Mouse (Mus musculus) thymus, adult 2 months (tissue): Measurements from ENCODE around the gene Tec. TPM values are rescaled to one million over a fixed set of nuclear protein-coding genes. Genes with fewer than 3 reads are reported as not detected.
A peak's percentile ranks its signal among the peaks of the same experiment; 100 is the strongest.
"Not testable (repeated sequence)": the region's sequence is repeated elsewhere in the genome, so short reads cannot be mapped to it uniquely, and the experiment has no call there.

Source experiments
- DNase-seq: peaks from one replicate; pipeline ENCODE4 v3.0.0; 2021
- H3K27ac ChIP-seq: fragments of 200-500 bp; 2 replicates; pipeline ENCODE4 v1.5.1; 2012; ENCODE audit warnings: low read length, control low read depth; ENCODE audit not compliant: control insufficient read depth, insufficient read depth
- H3K27me3 ChIP-seq: fragments of 200-500 bp; 2 replicates; pipeline ENCODE4 v1.6.1; 2012; ENCODE audit warnings: mild to moderate bottlenecking, low read length, moderate library complexity, mixed read lengths; ENCODE audit not compliant: control insufficient read depth, insufficient read depth
- H3K36me3 ChIP-seq: fragments of 200-500 bp; 2 replicates; pipeline ENCODE4 v1.6.1; 2012; ENCODE audit warnings: mild to moderate bottlenecking, low read length, moderate library complexity; ENCODE audit not compliant: control insufficient read depth, insufficient read depth
- H3K4me1 ChIP-seq: fragments of 200-500 bp; replicated peaks from 2 replicates; pipeline ENCODE4 v1.6.1; 2012; ENCODE audit warnings: low read length; ENCODE audit not compliant: control insufficient read depth, insufficient read depth
- H3K4me3 ChIP-seq: fragments of 200-500 bp; 2 replicates; pipeline ENCODE4 v1.5.1; 2012; ENCODE audit warnings: mild to moderate bottlenecking, low read length, control low read depth, moderate library complexity; ENCODE audit not compliant: control insufficient read depth, insufficient read depth
- CTCF ChIP-seq: fragments of 200-500 bp; IDR thresholded peaks from 2 replicates; pipeline ENCODE4 v1.5.1; 2012; ENCODE audit warnings: mild to moderate bottlenecking, control low read depth, low read length, moderate library complexity, borderline replicate concordance; ENCODE audit not compliant: control insufficient read depth, poor library complexity, insufficient read depth; ENCODE audit errors: extremely low read depth
- POLR2A ChIP-seq: fragments of 200-500 bp; IDR thresholded peaks from 2 replicates; pipeline ENCODE4 v1.6.1; 2012; ENCODE audit warnings: mild to moderate bottlenecking, low read length, control low read depth, moderate library complexity; ENCODE audit not compliant: control insufficient read depth, poor library complexity, insufficient read depth; ENCODE audit errors: extremely low read depth
- whole genome bisulfite sequencing: fragments of 180-500 bp; shearing (Covaris S2); methylation state at CpG from one replicate; pipeline ENCODE4 v1.1.7; 2018; 5-methylcytosine and 5-hydroxymethylcytosine counted together
- polyA plus RNA-seq: library from polyadenylated mRNA; depleted of rRNA; stranded (reverse); fragments of >200 nt; gene quantifications from 2 replicates; pipeline ENCODE4 v1.2.3, GENCODE M21; 2012

Tec gene
- polyA plus RNA-seq, 1 experiment, result 18.3 TPM

DNA sequence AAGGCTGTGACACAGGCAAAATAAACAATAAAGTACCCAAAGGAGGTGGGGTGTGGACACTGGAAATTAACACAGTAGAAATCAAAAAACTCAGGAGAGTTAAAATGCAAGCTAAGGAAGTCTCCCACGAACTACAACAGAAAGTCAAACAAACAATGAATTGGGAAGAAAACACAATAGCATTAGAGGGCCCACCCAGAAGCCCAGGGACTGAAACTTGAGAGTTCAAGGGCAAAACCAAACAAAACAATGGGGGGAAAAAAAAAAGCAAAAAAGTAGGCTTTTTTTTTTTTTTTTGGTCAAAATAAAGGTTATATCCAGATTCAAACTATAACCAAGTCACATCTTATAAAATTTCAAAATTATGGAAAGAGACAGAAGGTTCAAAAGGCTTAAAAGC is 39.9 kb downstream of the Tec start:
- whole genome bisulfite sequencing, result 68% methylated on average over 1 of the region's 1 CpGs

GRCm38 (mm10) chr5:72827435-72827834 is 40.8 kb downstream of the Tec start:
- no peak for DNase-seq
- no peaks in the 10 kb centered on the region for H3K27me3 ChIP-seq
- TF ChIP-seq CTCF (no peak), POLR2A (no peak)
- no peak overlapping the region for H3K4me3 ChIP-seq
- no peak overlapping the region for H3K27ac ChIP-seq
- H3K36me3 ChIP-seq, result no peaks in the 10 kb centered on the region
- WGBS, result 93% methylated on average over 5 of the region's 5 CpGs
- peaks cover 11% of the 10 kb centered on the region for H3K4me1 ChIP-seq

More for the DNA sequence above, 39.9 kb downstream of the Tec start:
- Histone ChIP-seq H3K4me3 (no peak overlapping the region), H3K27ac (no peak overlapping the region), H3K4me1 (peaks cover 18% of the 10 kb centered on the region), H3K27me3 (no peaks in the 10 kb centered on the region), H3K36me3 (no peaks in the 10 kb centered on the region)
- TF ChIP-seq CTCF (no peak), POLR2A (no peak)
- DNase-seq, result no peak

- no peaks in the 10 kb centered on the region for H3K36me3 ChIP-seq
- WGBS, result 87% methylated on average over 3 of the region's 3 CpGs
- TF ChIP-seq CTCF, result no peak
- no peak for TF ChIP-seq POLR2A
- H3K27ac ChIP-seq, result no peak overlapping the region
- H3K27me3 ChIP-seq, result no peaks in the 10 kb centered on the region
- peaks cover 6% of the 10 kb centered on the region; the same call in 1 of the 2 replicates for H3K4me1 ChIP-seq
- DNase-seq, result no peak
- H3K4me3 ChIP-seq, result no peak overlapping the region
Measured at GRCm38 (mm10) chr5:72826445-72826844, 41.8 kb downstream of the Tec start.

GRCm38 (mm10) chr5:72820651-72821050 is 47.6 kb downstream of the Tec start:
- TF ChIP-seq CTCF (no peak), POLR2A (no peak)

DNA sequence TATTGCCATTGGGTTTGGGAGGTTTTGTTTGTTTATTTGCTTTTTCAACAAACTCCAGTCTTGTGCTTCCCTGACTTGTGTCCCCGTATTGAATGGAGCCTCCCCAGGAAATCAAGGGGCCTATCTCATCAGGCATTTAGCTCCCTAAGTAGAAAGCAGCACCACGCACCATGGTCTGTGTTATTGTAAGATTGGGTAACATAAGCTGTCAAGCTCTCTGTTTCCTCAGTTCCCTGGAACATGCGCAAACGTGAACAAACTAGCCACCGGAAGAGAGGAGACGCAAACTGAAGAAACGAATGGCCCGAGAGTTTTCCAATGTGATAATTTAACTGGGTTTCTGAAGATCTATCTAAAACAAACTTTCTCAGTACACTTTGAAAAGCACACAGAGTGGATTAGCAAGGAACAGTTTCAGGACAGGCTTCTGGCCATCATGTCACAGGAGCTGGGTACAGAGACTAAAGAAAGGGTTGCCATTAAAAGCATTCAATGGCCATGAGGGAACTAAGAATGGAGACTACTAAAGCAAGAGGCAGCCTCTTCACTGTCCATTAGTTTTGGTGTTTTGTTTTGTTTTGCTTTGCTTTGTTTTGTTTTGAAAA is 48.1 kb downstream of the Tec start:
- no peaks in the 10 kb centered on the region for H3K27me3 ChIP-seq
- H3K4me1 ChIP-seq, result peaks cover 18% of the 10 kb centered on the region
- no peak overlapping the region for H3K4me3 ChIP-seq
- WGBS, result 91% methylated on average over 8 of the region's 8 CpGs
- H3K27ac ChIP-seq, result no peak overlapping the region
- no peak for DNase-seq
- no peaks in the 10 kb centered on the region for H3K36me3 ChIP-seq
- TF ChIP-seq POLR2A, result no peak
- no peak for TF ChIP-seq CTCF

More at GRCm38 (mm10) chr5:72820651-72821050, 47.6 kb downstream of the Tec start:
- no peaks in the 10 kb centered on the region for H3K27me3 ChIP-seq
- H3K27ac ChIP-seq, result no peak overlapping the region
- no peak overlapping the region for H3K4me3 ChIP-seq
- 25% methylated on average over 3 of the region's 3 CpGs for WGBS
- no peak for DNase-seq
- no peaks in the 10 kb centered on the region for H3K36me3 ChIP-seq
- H3K4me1 ChIP-seq, result peaks cover 18% of the 10 kb centered on the region

DNA sequence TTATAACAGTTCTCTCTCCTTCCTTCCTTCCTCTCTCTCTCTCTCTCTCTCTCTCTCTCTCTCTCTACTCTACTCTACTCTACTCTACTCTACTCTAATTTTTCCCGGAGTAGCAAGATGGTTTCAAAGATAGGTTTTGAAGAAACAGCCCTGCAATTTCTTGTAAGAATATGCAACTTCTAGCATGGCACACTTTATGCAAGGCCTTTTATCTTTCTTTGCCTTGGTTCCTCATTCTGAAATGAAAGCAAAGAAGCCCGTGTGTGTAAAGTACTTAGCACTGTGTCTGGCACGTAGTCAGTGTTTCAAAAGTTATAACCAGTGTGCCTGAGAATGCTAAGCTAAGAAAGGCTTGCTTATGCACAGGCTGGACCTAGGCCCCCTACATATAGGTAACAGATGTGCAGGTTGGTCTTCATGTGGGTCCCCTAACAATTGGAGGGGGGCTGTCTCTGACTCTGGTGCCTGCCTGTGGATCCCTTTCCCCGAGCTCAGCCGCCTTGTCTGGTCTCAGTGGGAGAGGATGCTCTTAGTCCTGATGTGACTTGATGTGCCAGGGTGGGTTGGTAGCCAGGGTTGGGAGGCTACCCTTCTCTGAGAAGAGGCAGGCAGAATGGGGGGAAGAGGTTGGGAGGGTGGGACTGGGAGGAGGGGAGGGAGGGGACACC is 49.6 kb downstream of the Tec start:
- TF ChIP-seq CTCF (no peak), POLR2A (no peak)
- Histone ChIP-seq H3K27me3 (no peaks in the 10 kb centered on the region), H3K27ac (peak overlapping the region; percentile 44; the same call in 1 of the 2 replicates), H3K36me3 (no peaks in the 10 kb centered on the region), H3K4me3 (no peak overlapping the region), H3K4me1 (peaks cover 21% of the 10 kb centered on the region)
- WGBS, result 33% methylated on average over 5 of the region's 5 CpGs
- DNase-seq, result peak; percentile 19

- Histone ChIP-seq H3K27me3 (no peaks in the 10 kb centered on the region), H3K4me1 (peaks cover 27% of the 10 kb centered on the region), H3K36me3 (no peaks in the 10 kb centered on the region), H3K27ac (peak overlapping the region; percentile 79), H3K4me3 (no peak overlapping the region)
- WGBS, result 9% methylated on average over 10 of the region's 10 CpGs
- peak; percentile 25 for DNase-seq
- TF ChIP-seq CTCF, result no peak
- no peak for TF ChIP-seq POLR2A
Measured at GRCm38 (mm10) chr5:72817523-72818091, 50.7 kb downstream of the Tec start.

DNA sequence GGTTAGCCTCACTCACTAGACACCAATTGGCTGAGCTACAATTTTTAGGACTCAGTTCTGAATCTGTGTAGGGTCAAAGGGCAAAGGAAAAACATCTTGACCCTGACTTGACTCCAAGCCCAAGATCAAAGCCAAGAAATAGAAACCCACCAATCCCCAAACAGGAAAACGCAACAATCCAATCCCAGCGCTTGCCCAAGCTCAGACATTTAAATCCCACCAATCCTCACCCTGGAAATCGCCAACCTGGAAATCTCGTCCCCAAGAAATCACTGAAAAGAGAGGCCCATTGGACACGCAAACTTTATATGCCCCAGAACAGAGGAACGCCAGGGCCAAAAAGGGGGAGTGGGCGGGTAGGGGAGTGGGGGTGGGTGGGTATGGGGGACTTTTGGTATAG is 51.3 kb downstream of the Tec start:
- not testable (repeated sequence) for H3K27ac ChIP-seq, H3K36me3 ChIP-seq, DNase-seq, H3K27me3 ChIP-seq, H3K4me3 ChIP-seq
- 87% methylated on average over 7 of the region's 7 CpGs for WGBS
- H3K4me1 ChIP-seq, result peaks cover 27% of the 10 kb centered on the region
